Mouse (Mus musculus) limb, embryonic 12.5 days (tissue): Measurements from ENCODE around the gene Hoxa2. TPM values are rescaled to one million over a fixed set of nuclear protein-coding genes. Genes with fewer than 3 reads are reported as not detected.
A peak's percentile ranks its signal among the peaks of the same experiment; 100 is the strongest.

Source experiments
- ATAC-seq: fragments of 200-750 bp; cut with Nextera tagmentation; 2 replicates; pipeline ENCODE4 v1.8.0; 2017; ENCODE audit warnings: low read depth, moderate TSS enrichment; ENCODE audit not compliant: insufficient number of reproducible peaks, insufficient read depth, low FRiP score, low TSS enrichment
- H3K27ac ChIP-seq: fragments of 300-500 bp; sonication (generic); 2 replicates; pipeline ENCODE4 v1.5.1; 2016; ENCODE audit warnings: mild to moderate bottlenecking, moderate library complexity
- H3K27me3 ChIP-seq: fragments of 300-500 bp; sonication (generic); 2 replicates; pipeline ENCODE4 v1.6.1; 2016; ENCODE audit warnings: mild to moderate bottlenecking, moderate library complexity
- H3K36me3 ChIP-seq: fragments of 300-500 bp; sonication (generic); 2 replicates; pipeline ENCODE4 v1.6.1; 2016; ENCODE audit warnings: mild to moderate bottlenecking, moderate library complexity
- H3K4me1 ChIP-seq: fragments of 300-500 bp; sonication (generic); replicated peaks from 2 replicates; pipeline ENCODE4 v1.6.1; 2016
- H3K4me2 ChIP-seq: fragments of 300-500 bp; sonication (generic); 2 replicates; pipeline ENCODE4 v1.6.1; 2016; ENCODE audit warnings: mild to moderate bottlenecking, moderate library complexity
- H3K4me3 ChIP-seq: fragments of 300-500 bp; sonication (generic); replicated peaks from 2 replicates; pipeline ENCODE4 v1.5.1; 2016; ENCODE audit warnings: mild to moderate bottlenecking
- H3K9ac ChIP-seq: fragments of 300-500 bp; sonication (generic); replicated peaks from 2 replicates; pipeline ENCODE4 v1.6.1; 2016; ENCODE audit warnings: mild to moderate bottlenecking, moderate library complexity
- H3K9me3 ChIP-seq: fragments of 300-500 bp; sonication (generic); 2 replicates; pipeline ENCODE4 v1.6.1; 2016; ENCODE audit warnings: mild to moderate bottlenecking, moderate library complexity
- WGBS: fragments of 180-500 bp; shearing (Covaris S2); methylation state at CpG from one replicate; pipeline ENCODE4 v1.1.7; 2016; 5-methylcytosine and 5-hydroxymethylcytosine counted together
- polyA plus RNA-seq: library from polyadenylated mRNA; unstranded; fragments of >200 nt; fragmentation: Nextera tagmentation; extraction: Ambion mirVana; gene quantifications from 2 replicates; pipeline ENCODE4 v1.2.1, GENCODE M21; 2016

Gene Hoxa2
- polyA plus RNA-seq, 1 experiment from 2014 or later: 1.8 TPM

DNA sequence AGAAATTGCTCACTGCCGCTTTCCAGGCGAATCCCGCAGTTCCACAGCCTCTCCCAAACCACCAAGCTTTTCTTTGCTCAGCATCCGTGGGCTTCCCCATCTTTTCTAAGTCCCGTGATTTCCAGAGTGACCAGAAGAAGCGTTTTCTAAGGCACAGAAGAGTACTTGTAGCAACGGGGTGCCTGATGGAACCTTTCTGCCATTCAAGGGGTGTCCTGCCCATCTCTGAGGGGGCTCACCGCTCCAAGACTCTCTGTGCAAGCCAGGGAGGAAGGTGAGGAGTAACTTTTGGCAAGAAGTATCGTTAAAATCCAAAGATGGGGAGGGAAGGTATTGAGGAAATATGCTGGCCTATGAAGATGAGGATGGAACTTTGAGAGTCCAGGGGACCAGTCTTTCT is 13.2 kb upstream of the Hoxa2 start:
- Histone ChIP-seq H3K9me3 (no peaks in the 10 kb centered on the region), H3K4me2 (peak overlapping the region; percentile 89), H3K4me3 (peak overlapping the region; percentile 51; the same call in 1 of the 2 replicates), H3K27me3 (peaks cover 67% of the 10 kb centered on the region), H3K4me1 (peaks cover 85% of the 10 kb centered on the region), H3K9ac (peak overlapping the region; percentile 37; the same call in 1 of the 2 replicates), H3K27ac (0 out of 2 replicates have a peak overlapping the region, but pooled peaks have one; percentile 5), H3K36me3 (0 out of 2 replicates have a peak, but pooled peaks cover 9% of the 10 kb centered on the region)
- WGBS: 7% methylated on average over 9 of the region's 9 CpGs
- ATAC-seq: no peak

- Histone ChIP-seq H3K36me3 (0 out of 2 replicates have a peak, but pooled peaks cover 9% of the 10 kb centered on the region), H3K27ac (peak within 1 kb of the TSS; percentile 50; the same call in 1 of the 2 replicates), H3K9me3 (no peaks in the 10 kb centered on the region), H3K27me3 (peaks cover 68% of the 10 kb centered on the region), H3K4me3 (peak within 1 kb of the TSS; percentile 51), H3K9ac (peak within 1 kb of the TSS; percentile 37), H3K4me1 (peaks cover 87% of the 10 kb centered on the region), H3K4me2 (peak within 1 kb of the TSS; percentile 89)
- no peak for ATAC-seq
- 2% methylated on average over 36 of the region's 36 CpGs for WGBS
Measured at GRCm38 (mm10) chr6:52177061-52177735, 12.6 kb upstream of the Hoxa2 start, which contains the start of gene 5730596B20Rik. Gene 5730596B20Rik, plus strand, starts transcription at chr6:52177498.

GRCm38 (mm10) chr6:52176391-52176790 is 11.8 kb upstream of the Hoxa2 start:
- H3K4me1 ChIP-seq: peaks cover 90% of the 10 kb centered on the region
- peak overlapping the region; percentile 51 for H3K4me3 ChIP-seq
- 0 out of 2 replicates have a peak, but pooled peaks cover 4% of the 10 kb centered on the region for H3K36me3 ChIP-seq
- peaks cover 69% of the 10 kb centered on the region for H3K27me3 ChIP-seq
- no peak overlapping the region for H3K9ac ChIP-seq
- 4% methylated on average over 6 of the region's 6 CpGs for WGBS
- peak overlapping the region; percentile 50; the same call in 1 of the 2 replicates for H3K27ac ChIP-seq
- no peaks in the 10 kb centered on the region for H3K9me3 ChIP-seq
- no peak for ATAC-seq
- H3K4me2 ChIP-seq: peak overlapping the region; percentile 89

- Histone ChIP-seq H3K4me2 (peak overlapping the region; percentile 89), H3K27me3 (peaks cover 69% of the 10 kb centered on the region), H3K27ac (peak overlapping the region; percentile 78), H3K9me3 (no peaks in the 10 kb centered on the region), H3K36me3 (no peaks in the 10 kb centered on the region), H3K4me1 (peaks cover 91% of the 10 kb centered on the region), H3K9ac (peak overlapping the region; percentile 74), H3K4me3 (peak overlapping the region; percentile 51)
- WGBS: 1% methylated on average over 15 of the region's 35 CpGs
- ATAC-seq: no peak
Measured at GRCm38 (mm10) chr6:52175864-52176263, 11.2 kb upstream of the Hoxa2 start.

GRCm38 (mm10) chr6:52174968-52175751 is 10.5 kb upstream of the Hoxa2 start:
- Histone ChIP-seq H3K4me3 (peak overlapping the region; percentile 51), H3K4me2 (peak overlapping the region; percentile 89), H3K9me3 (no peaks in the 10 kb centered on the region), H3K27ac (peak overlapping the region; percentile 78), H3K36me3 (peaks cover 5% of the 10 kb centered on the region; the same call in 1 of the 2 replicates), H3K4me1 (peaks cover 91% of the 10 kb centered on the region), H3K9ac (peak overlapping the region; percentile 74), H3K27me3 (peaks cover 69% of the 10 kb centered on the region)
- 4% methylated on average over 41 of the region's 41 CpGs for WGBS
- ATAC-seq: no peak

DNA sequence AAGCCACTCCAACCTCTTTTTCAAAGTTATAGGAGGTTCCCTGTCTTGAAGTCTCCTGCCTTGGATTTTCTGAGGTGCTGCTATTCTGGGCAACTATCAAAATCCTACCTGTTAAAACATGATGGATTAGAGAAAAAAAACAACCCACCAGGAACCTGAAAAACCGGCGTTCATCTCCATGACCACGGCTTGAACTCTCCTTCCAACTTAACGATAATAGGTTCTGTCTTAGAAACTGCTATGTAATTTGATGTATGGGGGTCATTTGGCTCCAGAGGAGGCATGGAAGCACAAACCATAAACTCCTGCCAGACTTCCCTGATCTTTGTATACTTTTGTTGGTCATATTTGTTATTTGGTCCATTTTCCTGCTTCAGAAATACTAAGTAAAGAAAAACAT is 9.0 kb upstream of the Hoxa2 start:
- Histone ChIP-seq H3K4me1 (peaks cover 87% of the 10 kb centered on the region), H3K4me2 (0 out of 2 replicates have a peak overlapping the region, but pooled peaks have one; percentile 68), H3K36me3 (peaks cover 13% of the 10 kb centered on the region; the same call in 1 of the 2 replicates), H3K27ac (no peak overlapping the region), H3K27me3 (peaks cover 64% of the 10 kb centered on the region), H3K9me3 (no peaks in the 10 kb centered on the region), H3K4me3 (no peak overlapping the region), H3K9ac (no peak overlapping the region)
- 6% methylated on average over 4 of the region's 4 CpGs for WGBS
- no peak for ATAC-seq

GRCm38 (mm10) chr6:52172501-52172900 is 7.9 kb upstream of the Hoxa2 start:
- H3K4me2 ChIP-seq: peak overlapping the region; percentile 68
- peak overlapping the region; percentile 34 for H3K4me3 ChIP-seq
- WGBS: 1% methylated on average over 35 of the region's 35 CpGs
- H3K36me3 ChIP-seq: peaks cover 14% of the 10 kb centered on the region; the same call in 1 of the 2 replicates
- H3K27me3 ChIP-seq: peaks cover 69% of the 10 kb centered on the region
- peak overlapping the region; percentile 72 for H3K27ac ChIP-seq
- H3K9ac ChIP-seq: peak overlapping the region; percentile 42; the same call in 1 of the 2 replicates
- no peaks in the 10 kb centered on the region for H3K9me3 ChIP-seq
- peak; percentile 61; the same call in 1 of the 2 replicates for ATAC-seq
- peaks cover 81% of the 10 kb centered on the region for H3K4me1 ChIP-seq

GRCm38 (mm10) chr6:52171938-52172337 is 7.3 kb upstream of the Hoxa2 start:
- no peaks in the 10 kb centered on the region for H3K9me3 ChIP-seq
- H3K36me3 ChIP-seq: peaks cover 14% of the 10 kb centered on the region; the same call in 1 of the 2 replicates
- peaks cover 76% of the 10 kb centered on the region for H3K4me1 ChIP-seq
- WGBS: 18% methylated on average over 7 of the region's 7 CpGs
- peaks cover 70% of the 10 kb centered on the region for H3K27me3 ChIP-seq
- peak overlapping the region; percentile 68 for H3K4me2 ChIP-seq
- H3K9ac ChIP-seq: peak overlapping the region; percentile 42; the same call in 1 of the 2 replicates
- H3K27ac ChIP-seq: peak overlapping the region; percentile 72
- H3K4me3 ChIP-seq: peak overlapping the region; percentile 34
- ATAC-seq: no peak

- ATAC-seq: no peak
- peak overlapping the region; percentile 68 for H3K4me2 ChIP-seq
- peaks cover 14% of the 10 kb centered on the region; the same call in 1 of the 2 replicates for H3K36me3 ChIP-seq
- no peak overlapping the region for H3K9ac ChIP-seq
- peak overlapping the region; percentile 72; the same call in 1 of the 2 replicates for H3K27ac ChIP-seq
- no peak overlapping the region for H3K4me3 ChIP-seq
- WGBS: 6% methylated on average over 4 of the region's 4 CpGs
- H3K27me3 ChIP-seq: peaks cover 70% of the 10 kb centered on the region
- no peaks in the 10 kb centered on the region for H3K9me3 ChIP-seq
- peaks cover 72% of the 10 kb centered on the region for H3K4me1 ChIP-seq
Measured at GRCm38 (mm10) chr6:52171331-52171730, 6.7 kb upstream of the Hoxa2 start.

DNA sequence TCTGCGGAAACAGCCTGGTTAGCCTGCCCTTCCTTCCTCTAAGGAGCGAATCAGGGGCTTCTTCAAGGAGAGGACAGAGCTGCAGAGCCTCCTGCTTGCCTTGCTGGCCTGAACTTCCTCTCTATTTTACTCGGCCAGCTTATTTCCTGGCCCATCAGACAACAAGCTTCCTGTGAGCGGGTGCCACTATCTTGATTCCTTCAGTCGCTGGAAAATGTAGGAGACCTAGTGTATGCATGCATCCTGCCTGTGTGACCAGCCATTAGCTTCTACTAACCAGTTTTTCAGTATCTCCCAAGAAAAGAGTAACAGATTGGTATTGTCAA is 6.2 kb upstream of the Hoxa2 start:
- Histone ChIP-seq H3K9ac (no peak overlapping the region), H3K9me3 (no peaks in the 10 kb centered on the region), H3K4me1 (peaks cover 71% of the 10 kb centered on the region), H3K4me2 (no peak overlapping the region; the same call in 1 of the 2 replicates), H3K27ac (0 out of 2 replicates have a peak overlapping the region, but pooled peaks have one; percentile 20), H3K27me3 (peaks cover 69% of the 10 kb centered on the region), H3K4me3 (no peak overlapping the region), H3K36me3 (peaks cover 14% of the 10 kb centered on the region; the same call in 1 of the 2 replicates)
- no peak for ATAC-seq
- WGBS: 26% methylated on average over 5 of the region's 5 CpGs
